Mouse (Mus musculus): ENCODE data around the gene Slit3. TPM values are rescaled to one million over a fixed set of nuclear protein-coding genes. Genes with fewer than 3 reads are reported as not detected.

The Slit3 gene
- polyA plus RNA-seq, 1 experiment = 6.4 TPM

DNA sequence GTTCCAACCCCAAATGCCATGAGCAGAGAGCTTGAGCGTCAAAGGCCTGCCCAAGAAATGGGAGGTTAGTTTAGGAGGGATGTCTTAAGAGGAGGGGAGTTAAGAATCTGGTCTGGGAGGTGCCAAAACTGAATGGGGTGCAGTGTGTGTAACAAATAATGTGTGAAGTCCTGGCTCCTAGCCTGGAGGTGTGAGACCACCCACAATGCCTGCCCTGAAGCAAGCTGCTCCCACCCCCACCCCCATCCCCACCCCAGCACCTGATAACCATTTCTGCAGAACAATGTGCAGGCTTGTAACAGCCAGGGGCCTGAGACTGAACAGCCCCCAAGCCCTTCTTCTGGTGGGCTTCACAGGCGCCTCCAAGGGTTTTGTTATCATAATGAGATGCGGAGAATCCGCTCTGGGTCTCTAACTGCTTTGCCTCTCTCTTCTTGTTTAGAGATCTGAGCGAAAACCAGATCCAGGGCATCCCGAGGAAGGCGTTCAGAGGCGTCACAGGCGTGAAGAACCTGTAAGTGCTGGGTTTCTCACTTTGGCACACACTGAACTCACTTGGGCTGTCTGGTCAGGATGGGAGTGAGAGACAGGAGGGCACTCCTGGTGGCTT, 386.9 kb downstream of the Slit3 start:
- H3K4me1 ChIP-seq (replicated peaks; ENCODE audit: control insufficient read depth, insufficient read depth, low read length) = peaks cover 5% of the 10 kb centered on the region
- H3K27me3 ChIP-seq (ENCODE audit: control insufficient read depth, insufficient read depth, low read length) = no peaks in the 10 kb centered on the region
- WGBS = 93% methylated on average over 9 of the region's 9 CpGs
- DNase-seq = no peak
- TF ChIP-seq POLR2A (IDR thresholded peaks at IDR 0.05; ENCODE audit: control insufficient read depth, extremely low read depth, insufficient read depth, low read length, poor library complexity) = no peak
- TF ChIP-seq CTCF (IDR thresholded peaks at IDR 0.05; ENCODE audit: borderline replicate concordance, control insufficient read depth, extremely low read depth, insufficient read depth, low read length, poor library complexity) = no peak
- H3K36me3 ChIP-seq (ENCODE audit: control insufficient read depth, insufficient read depth, low read length) = no peaks in the 10 kb centered on the region
- no peak overlapping the region for H3K4me3 ChIP-seq (ENCODE audit: control insufficient read depth, insufficient read depth, low read length)
- no peak overlapping the region for H3K27ac ChIP-seq (ENCODE audit: control insufficient read depth, insufficient read depth, low read length)

DNA sequence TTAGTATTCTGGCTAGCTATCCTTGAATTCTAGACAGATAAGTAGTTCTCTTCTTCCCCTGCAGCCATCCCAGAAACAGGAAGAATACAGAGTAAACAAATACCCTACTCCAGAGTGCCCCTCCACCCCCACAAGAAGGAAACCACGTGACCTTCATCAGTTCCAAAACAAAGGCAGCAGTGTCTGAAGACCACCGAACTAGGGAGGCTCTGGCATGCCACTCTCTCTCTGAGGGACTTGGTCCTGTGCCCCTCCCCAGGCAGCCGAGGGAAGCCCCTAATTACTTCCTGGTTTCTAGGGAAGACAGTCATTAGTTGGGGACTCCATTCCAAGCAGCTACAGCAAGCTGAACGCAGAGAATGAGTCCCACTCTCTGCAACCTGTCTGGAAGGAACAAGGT, 391.7 kb downstream of the Slit3 start:
- DNase-seq = no peak
- TF ChIP-seq POLR2A (IDR thresholded peaks at IDR 0.05; ENCODE audit: control insufficient read depth, extremely low read depth, insufficient read depth, low read length, poor library complexity) (no peak), CTCF (IDR thresholded peaks at IDR 0.05; ENCODE audit: borderline replicate concordance, control insufficient read depth, extremely low read depth, insufficient read depth, low read length, poor library complexity) (no peak)
- Histone ChIP-seq H3K4me1 (replicated peaks; ENCODE audit: control insufficient read depth, insufficient read depth, low read length) (no peaks in the 10 kb centered on the region; the same call in 1 of the 2 replicates), H3K27ac (ENCODE audit: control insufficient read depth, insufficient read depth, low read length) (no peak overlapping the region), H3K36me3 (ENCODE audit: control insufficient read depth, insufficient read depth, low read length) (no peaks in the 10 kb centered on the region), H3K4me3 (ENCODE audit: control insufficient read depth, insufficient read depth, low read length) (no peak overlapping the region), H3K27me3 (ENCODE audit: control insufficient read depth, insufficient read depth, low read length) (no peaks in the 10 kb centered on the region)
- 17% methylated on average over 4 of the region's 4 CpGs for WGBS

DNA sequence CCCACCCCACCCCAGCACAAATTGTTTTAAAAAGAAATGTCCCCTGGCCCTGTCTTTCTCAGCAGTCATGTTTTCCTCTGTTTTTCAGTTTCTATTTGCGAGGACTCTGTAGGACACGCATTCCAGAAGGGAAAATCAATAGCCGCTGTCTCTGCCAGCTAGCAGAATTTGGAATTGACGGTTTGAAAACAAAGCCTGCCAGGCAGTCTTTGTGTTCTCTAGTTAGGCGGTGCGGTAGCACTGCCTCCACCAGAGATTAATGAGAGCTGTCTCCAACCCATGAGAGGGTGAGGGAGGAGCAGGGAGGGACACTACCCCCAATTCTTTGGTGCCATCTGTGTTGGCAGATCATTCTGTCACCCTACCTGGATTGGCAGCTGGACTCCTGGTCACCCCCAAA, 392.3 kb downstream of the Slit3 start:
- no peak overlapping the region for H3K27ac ChIP-seq (ENCODE audit: control insufficient read depth, insufficient read depth, low read length)
- no peaks in the 10 kb centered on the region for H3K27me3 ChIP-seq (ENCODE audit: control insufficient read depth, insufficient read depth, low read length)
- no peak for DNase-seq
- WGBS = 84% methylated on average over 6 of the region's 6 CpGs
- TF ChIP-seq POLR2A (IDR thresholded peaks at IDR 0.05; ENCODE audit: control insufficient read depth, extremely low read depth, insufficient read depth, low read length, poor library complexity) (no peak), CTCF (IDR thresholded peaks at IDR 0.05; ENCODE audit: borderline replicate concordance, control insufficient read depth, extremely low read depth, insufficient read depth, low read length, poor library complexity) (no peak)
- H3K4me1 ChIP-seq (replicated peaks; ENCODE audit: control insufficient read depth, insufficient read depth, low read length) = no peaks in the 10 kb centered on the region; the same call in 1 of the 2 replicates
- H3K4me3 ChIP-seq (ENCODE audit: control insufficient read depth, insufficient read depth, low read length) = no peak overlapping the region
- H3K36me3 ChIP-seq (ENCODE audit: control insufficient read depth, insufficient read depth, low read length) = no peaks in the 10 kb centered on the region

GRCm38 (mm10) chr11:35522802-35523452, 401.9 kb downstream of the Slit3 start:
- Histone ChIP-seq H3K36me3 (ENCODE audit: control insufficient read depth, insufficient read depth, low read length) (no peaks in the 10 kb centered on the region), H3K4me3 (ENCODE audit: control insufficient read depth, insufficient read depth, low read length) (no peak overlapping the region), H3K4me1 (replicated peaks; ENCODE audit: control insufficient read depth, insufficient read depth, low read length) (no peaks in the 10 kb centered on the region), H3K27ac (ENCODE audit: control insufficient read depth, insufficient read depth, low read length) (no peak overlapping the region), H3K27me3 (ENCODE audit: control insufficient read depth, insufficient read depth, low read length) (no peaks in the 10 kb centered on the region)
- TF ChIP-seq POLR2A (IDR thresholded peaks at IDR 0.05; ENCODE audit: control insufficient read depth, extremely low read depth, insufficient read depth, low read length, poor library complexity) = no peak
- no peak for TF ChIP-seq CTCF (IDR thresholded peaks at IDR 0.05; ENCODE audit: borderline replicate concordance, control insufficient read depth, extremely low read depth, insufficient read depth, low read length, poor library complexity)
- DNase-seq = no peak
- WGBS = 27% methylated on average over 10 of the region's 10 CpGs

GRCm38 (mm10) chr11:35523773-35524172, 402.7 kb downstream of the Slit3 start:
- no peak for TF ChIP-seq POLR2A (IDR thresholded peaks at IDR 0.05; ENCODE audit: control insufficient read depth, extremely low read depth, insufficient read depth, low read length, poor library complexity)
- TF ChIP-seq CTCF (IDR thresholded peaks at IDR 0.05; ENCODE audit: borderline replicate concordance, control insufficient read depth, extremely low read depth, insufficient read depth, low read length, poor library complexity) = no peak
- 90% methylated on average over 4 of the region's 4 CpGs for WGBS
- no peak for DNase-seq

DNA sequence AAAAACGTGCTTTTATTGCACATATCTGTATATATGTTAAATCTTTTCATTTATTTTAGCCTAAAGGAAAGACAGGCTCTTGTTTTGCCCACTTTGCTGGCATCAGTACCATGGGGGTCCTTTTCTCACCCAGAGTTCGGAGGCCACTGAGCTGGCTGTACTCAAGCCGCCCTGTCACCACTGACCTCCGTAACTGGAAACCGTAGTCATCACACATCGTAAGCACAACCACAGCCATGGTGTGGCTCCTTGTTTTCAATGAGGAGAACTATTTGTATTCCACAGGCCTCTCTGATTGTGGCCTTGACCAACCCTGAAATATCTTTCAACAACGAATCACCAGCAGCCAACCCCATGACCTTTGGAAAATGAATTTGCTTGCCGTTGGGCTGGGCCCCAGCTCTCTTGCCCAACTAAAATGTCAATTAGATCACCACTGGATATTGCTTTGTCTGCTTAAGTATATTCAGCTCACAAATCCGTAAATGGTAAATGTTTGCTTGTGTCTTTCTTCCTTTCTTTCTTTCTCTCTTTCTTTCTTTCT, 405.3 kb downstream of the Slit3 start:
- no peak for TF ChIP-seq POLR2A (IDR thresholded peaks at IDR 0.05; ENCODE audit: control insufficient read depth, extremely low read depth, insufficient read depth, low read length, poor library complexity)
- no peak for TF ChIP-seq CTCF (IDR thresholded peaks at IDR 0.05; ENCODE audit: borderline replicate concordance, control insufficient read depth, extremely low read depth, insufficient read depth, low read length, poor library complexity)
- Histone ChIP-seq H3K4me3 (ENCODE audit: control insufficient read depth, insufficient read depth, low read length) (no peak overlapping the region), H3K27ac (ENCODE audit: control insufficient read depth, insufficient read depth, low read length) (no peak overlapping the region), H3K27me3 (ENCODE audit: control insufficient read depth, insufficient read depth, low read length) (no peaks in the 10 kb centered on the region), H3K36me3 (ENCODE audit: control insufficient read depth, insufficient read depth, low read length) (no peaks in the 10 kb centered on the region), H3K4me1 (replicated peaks; ENCODE audit: control insufficient read depth, insufficient read depth, low read length) (no peaks in the 10 kb centered on the region)
- WGBS = 91% methylated on average over 9 of the region's 9 CpGs
- DNase-seq = no peak

More at GRCm38 (mm10) chr11:35523773-35524172, 402.7 kb downstream of the Slit3 start:
- H3K27me3 ChIP-seq (ENCODE audit: control insufficient read depth, insufficient read depth, low read length) = no peaks in the 10 kb centered on the region
- no peaks in the 10 kb centered on the region for H3K4me1 ChIP-seq (replicated peaks; ENCODE audit: control insufficient read depth, insufficient read depth, low read length)
- H3K36me3 ChIP-seq (ENCODE audit: control insufficient read depth, insufficient read depth, low read length) = no peaks in the 10 kb centered on the region
- no peak overlapping the region for H3K27ac ChIP-seq (ENCODE audit: control insufficient read depth, insufficient read depth, low read length)
- H3K4me3 ChIP-seq (ENCODE audit: control insufficient read depth, insufficient read depth, low read length) = no peak overlapping the region

Data from thymus, adult 2 months (tissue).